Mouse (Mus musculus): ENCODE data around the gene Rgs3.
A peak's percentile ranks its signal among the peaks of the same experiment; 100 is the strongest.

Rgs3 gene

DNA sequence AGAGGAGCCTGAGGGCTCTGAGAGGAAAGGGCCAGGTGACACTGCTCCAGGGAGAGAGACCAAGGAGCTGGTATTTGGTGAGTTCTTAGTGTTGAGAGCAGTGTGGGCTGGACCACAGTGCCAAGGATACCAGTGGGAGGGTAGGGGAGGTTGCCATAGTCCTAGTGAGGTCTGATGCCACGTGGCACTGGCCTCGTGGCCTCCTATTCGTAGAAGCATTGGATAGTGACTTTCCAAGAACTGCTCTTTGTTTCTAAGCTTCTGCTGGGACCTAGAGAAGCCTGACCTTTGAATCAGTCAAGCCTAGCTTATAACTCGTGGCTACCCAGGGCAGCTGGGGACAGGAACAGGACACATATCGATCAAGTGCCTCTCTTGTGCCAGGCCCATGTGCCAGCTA lies 164.1 kb downstream of the Rgs3 start:
- DNase-seq (ENCODE audit: low spot score in 2 of 2), result no peak

DNA sequence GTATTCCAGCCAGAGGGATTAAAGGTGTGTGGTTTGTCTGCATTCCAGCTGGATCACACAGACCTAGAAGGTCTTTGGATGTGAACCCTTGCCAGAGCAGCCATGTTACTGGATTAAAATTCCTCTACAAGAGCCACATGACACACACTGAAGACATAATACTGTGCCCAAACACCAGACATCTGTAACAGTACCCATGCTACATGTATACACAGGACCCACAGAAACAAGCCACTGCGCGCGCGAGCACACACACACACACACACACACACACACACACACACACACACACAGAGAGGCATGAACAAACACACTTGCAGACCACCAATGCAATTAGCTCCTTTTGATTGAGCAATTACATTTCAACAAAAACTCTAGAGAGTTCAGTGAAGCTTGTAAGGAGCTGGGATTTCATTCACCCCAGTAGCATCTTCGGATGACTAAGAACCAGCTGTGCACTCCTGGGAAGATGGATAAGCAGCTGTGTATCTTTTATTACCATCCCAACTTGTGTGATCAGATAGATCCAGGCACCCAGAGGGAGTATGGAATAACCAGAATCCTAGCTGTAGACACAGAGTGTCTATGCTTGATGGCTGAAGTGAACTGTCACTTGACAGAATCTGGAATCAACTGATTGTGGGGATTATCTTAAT lies 166.8 kb downstream of the Rgs3 start:
- no peak for DNase-seq (ENCODE audit: low spot score in 2 of 2)

DNA sequence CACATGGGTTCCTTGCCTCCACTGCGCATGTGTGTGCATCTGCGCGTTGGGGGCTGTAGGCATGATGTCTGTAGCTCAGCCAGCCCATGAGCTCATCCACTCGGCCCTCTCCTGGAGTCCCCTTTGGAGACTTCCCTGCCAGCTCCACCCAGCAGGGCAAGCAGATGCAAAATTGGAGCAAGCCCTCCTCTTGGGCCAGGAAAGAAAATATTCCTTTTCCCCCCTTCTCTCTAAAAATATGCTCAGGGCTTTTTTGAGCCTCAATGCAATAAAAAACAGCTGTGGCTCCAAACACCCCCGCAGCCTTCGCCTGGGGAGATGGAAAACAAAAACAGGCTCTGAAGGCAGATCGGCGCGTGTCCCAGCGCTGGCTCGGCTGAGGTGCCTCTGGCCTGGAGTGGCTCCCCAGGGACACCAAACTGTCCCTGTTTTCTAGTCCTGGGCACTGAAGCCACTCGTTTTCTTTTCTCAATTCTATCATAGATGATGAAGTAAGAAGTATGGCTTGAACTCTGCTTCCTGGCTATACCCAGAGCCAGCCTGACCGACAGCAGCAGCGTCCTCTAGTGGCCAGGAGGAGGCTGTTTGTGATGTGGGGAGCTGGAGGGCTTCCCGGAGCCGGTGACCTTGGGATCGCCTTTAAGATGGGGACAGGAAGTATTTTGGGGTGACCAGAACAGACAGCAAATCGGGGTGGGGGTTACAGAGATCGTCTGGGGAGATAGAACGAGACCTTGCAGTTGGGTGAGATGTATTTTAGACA lies 168.1 kb downstream of the Rgs3 start:
- DNase-seq (ENCODE audit: low spot score in 2 of 2), result no peak

DNA sequence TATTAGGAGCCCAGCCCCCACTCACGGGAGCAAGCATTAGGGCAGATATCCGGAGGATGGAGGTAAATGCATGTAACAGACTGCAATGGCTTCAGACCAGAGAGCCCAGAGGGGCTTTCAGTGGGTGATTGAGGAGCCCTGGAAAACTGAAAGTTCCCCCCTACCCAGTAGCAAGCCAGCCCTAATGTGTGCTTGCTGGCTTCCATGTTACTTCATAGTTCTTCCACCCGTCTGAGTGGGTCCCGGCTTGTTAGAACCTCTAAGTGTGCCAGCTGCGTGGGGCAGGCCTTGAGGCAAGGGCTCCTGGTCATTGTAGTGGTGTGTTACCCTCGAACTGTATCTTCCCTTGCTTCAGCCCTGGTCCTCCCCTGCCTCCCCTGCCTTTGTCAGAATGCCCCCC lies 168.8 kb downstream of the Rgs3 start:
- no peak for DNase-seq (ENCODE audit: low spot score in 2 of 2)

DNA sequence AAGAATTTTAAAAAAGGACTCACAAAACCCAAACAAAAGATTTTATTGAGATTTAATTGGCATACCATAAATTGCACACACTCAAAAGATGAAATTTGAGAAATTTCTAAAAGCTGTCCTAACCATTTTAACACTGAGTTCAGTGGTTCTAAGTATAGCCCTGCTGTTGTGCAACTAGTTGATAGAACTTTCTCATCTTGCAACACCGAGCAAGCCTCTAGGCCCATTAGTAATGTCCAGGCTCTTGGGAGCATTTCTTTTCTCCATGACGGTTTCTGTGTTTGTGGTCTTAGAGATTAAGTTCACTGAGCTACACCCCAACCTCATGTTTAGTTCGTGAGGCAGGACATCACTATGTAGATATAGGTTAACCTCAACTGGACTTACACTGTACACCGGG lies 169.5 kb downstream of the Rgs3 start:
- DNase-seq (ENCODE audit: low spot score in 2 of 2), result no peak

DNA sequence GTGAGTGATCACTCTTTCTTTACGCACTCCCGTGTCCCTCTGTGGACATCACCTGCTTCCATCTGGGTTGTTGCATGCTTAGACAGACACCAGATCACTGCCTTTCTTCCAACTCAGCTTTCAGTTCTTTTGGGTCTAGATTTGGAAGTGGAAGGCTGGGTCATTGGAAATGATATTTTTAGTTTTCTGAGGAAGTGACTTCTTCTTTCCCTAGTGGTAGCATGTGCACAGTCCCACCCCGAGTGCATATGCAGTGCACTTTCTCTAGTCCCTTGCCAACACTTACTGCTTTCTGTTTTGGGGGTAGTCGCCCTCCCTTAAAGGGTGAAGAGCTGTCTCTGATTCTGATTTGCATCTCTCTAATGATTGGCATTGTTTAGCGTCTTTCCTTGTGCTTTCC lies 170.3 kb downstream of the Rgs3 start:
- DNase-seq (ENCODE audit: low spot score in 2 of 2), result no peak

DNA sequence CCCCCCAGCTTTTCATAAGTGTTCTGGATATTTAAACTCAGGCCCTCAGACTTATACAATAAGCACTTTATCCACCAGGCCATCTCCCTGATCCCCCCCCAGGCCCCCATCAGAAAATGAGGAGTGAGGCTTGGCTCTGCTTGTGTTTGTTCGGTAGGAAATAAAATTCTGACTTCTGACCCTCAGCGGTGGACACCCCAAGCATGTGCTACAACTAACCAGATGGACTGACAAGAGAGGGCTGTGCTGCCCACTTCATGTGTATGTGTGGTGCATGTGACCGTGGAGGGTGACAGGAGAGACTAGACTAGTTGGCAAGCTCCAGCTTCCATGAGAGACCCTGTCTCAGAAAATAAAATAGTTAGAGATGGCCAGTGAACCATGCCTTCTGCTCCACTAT lies 171.2 kb downstream of the Rgs3 start:
- no peak for DNase-seq (ENCODE audit: low spot score in 2 of 2)

DNA sequence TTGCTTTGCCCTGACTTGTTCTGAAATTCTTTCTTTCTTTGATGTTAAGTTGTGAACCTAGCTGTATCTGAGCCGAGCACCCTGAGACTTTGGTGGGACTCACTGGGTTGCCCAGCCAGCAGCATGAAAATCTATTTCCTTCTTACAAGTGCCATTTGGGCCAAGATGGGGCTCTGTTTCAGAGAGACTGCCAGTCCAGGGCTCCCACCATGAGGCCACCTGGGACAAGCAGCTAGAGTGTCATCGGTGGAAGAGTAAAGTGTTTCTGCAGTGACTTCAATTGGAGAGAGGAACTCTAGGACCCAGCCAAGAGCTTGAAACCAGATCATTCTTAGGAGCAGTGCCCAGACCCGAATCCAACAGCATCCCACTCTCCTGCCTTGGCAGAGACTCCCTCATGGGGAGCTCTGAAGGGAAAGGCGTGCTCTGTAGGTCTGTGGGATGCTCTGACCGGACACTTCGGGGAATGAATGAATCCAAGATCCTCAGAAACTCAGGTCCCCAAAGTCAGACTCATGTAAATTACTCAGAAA lies 171.9 kb downstream of the Rgs3 start:
- no peak for DNase-seq (ENCODE audit: low spot score in 2 of 2)

DNA sequence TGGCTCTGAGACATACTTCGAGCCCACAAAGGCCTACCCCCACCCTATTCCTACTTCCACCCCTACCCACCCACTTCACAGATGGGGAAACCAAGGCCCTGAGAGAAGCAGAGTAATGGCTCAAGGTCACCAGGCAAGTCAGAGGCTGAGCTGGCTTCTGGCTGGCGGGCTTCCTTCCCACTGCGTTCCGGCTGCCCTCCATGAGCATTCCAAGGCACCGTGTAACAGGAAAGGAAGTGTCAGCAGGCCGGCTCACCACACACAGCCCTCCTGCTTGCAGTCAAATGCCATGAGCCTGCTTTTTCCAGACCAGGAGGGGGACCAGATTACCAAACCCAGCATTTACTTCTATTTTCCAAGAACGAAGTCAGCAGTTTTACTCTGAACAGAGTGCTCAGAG lies 172.4 kb downstream of the Rgs3 start:
- no peak for DNase-seq (ENCODE audit: low spot score in 2 of 2)

DNA sequence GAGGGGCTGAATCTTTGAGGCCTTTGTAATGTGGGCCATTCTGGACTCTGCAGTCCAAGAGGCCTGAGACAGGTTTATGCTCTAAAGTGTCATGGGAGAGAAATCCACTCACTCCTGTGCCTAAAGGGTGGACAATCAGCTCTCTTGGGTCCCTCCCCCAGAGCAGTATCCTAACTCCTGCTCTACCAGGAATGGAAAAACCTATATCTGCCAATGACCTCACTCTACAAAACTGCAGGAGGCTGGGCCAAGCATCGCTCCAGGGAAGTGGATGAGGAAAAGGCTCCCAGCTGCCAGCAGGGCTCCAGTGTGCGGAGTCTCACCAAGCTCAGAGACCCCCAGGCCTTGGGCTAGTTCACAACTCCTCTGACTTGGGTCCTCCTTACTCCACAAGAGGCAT lies 173.2 kb downstream of the Rgs3 start:
- DNase-seq (ENCODE audit: low spot score in 2 of 2), result no peak

DNA sequence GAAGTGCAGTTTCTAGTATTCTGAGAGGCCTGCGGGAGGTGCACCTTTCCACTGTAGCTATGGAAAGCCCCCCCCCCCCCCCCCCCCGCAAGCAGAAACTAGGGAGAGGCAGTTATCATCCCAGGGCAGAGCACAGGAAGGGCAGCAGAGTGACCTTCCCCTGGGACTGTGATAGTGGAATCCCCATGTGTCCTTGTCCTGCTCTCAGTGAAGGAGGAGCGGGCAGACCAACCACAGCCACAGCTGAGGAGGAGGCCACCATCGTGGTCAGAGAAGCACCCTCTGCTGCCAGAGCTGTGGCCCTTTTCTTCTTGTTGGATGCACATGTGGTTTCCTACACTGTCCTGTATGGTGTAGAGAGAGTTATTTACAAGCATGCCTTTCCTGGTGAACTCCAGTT lies 174.3 kb downstream of the Rgs3 start:
- no peak for DNase-seq (ENCODE audit: low spot score in 2 of 2)

DNA sequence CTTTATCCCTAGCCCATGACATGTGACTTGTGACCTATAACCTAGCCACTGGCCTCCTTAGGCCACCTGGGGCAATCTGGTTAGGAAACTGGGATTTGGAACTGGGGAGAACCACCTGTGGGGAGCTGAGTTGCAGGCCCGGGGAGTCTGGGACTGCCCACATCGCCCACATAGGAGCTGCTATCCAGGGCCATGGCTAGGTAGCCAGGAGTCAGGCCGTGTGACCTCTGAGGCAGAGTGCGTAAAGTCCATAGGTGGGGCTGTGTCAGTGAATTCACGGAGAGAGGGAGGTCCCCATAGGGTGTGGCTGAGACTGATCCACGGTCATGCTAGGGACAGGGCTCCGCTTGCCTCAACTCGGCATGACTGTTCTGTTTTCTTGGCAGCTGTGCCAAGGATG lies 175.6 kb downstream of the Rgs3 start:
- no peak for DNase-seq (ENCODE audit: low spot score in 2 of 2)

DNA sequence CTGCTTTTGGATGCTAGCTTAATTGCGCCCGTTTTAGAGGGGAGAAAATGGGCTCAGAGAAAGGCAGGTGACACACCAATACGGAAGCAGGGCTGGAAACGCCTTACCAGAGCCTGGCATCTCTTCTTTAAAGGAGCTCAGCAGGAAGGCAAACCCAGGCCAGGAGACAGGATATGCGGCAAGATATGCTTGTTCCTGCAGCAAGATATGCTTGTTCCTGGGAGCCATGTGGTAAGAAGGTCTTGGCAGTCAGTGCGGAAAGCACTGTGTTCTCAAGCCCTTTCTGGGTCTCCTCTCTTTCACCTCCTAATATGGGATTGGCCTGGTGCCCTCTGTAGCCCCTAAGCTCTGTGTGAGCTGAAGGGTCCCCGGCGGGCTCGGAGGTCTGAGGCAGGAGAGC lies 176.2 kb downstream of the Rgs3 start:
- DNase-seq (ENCODE audit: low spot score in 2 of 2), result no peak

DNA sequence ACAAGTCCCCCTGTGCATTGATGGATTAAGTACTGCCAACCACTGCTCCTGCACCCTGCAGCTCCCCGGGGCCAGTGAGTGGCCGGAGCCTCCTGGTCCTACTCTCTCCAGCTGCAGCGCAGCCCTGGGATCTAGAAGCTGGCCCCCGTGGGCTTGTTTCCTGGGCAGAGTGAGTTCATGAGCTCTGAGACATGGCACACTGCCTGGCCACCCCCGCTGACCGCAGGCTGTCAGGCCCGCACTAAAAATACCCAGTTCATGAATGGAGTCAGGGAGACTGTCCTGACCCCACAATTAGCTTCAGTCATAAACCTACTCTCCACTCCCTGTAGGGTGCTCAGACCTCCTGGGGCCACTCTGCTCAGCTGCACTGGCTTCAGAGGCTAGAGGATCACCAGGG lies 176.8 kb downstream of the Rgs3 start:
- DNase-seq (ENCODE audit: low spot score in 2 of 2), result no peak

DNA sequence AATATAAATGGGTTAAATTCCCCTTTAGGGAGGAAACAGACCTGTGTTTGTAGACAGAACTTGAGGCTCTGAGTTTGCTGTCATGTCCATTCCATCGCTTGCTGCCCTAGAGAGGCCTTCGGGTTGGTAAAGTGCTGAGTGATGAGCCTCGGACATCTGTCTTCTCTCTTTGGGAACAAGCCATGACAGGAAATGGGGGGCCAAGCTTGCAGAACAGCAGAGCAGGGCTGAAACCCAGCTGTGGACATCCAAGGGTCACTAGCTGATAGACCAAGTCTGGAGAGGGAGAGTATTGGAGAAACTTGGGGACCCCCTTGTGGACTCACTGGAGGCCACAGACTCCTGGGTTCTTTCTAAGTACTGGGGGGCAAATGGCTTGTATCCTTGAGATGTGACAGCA lies 177.3 kb downstream of the Rgs3 start:
- no peak for DNase-seq (ENCODE audit: low spot score in 2 of 2)

DNA sequence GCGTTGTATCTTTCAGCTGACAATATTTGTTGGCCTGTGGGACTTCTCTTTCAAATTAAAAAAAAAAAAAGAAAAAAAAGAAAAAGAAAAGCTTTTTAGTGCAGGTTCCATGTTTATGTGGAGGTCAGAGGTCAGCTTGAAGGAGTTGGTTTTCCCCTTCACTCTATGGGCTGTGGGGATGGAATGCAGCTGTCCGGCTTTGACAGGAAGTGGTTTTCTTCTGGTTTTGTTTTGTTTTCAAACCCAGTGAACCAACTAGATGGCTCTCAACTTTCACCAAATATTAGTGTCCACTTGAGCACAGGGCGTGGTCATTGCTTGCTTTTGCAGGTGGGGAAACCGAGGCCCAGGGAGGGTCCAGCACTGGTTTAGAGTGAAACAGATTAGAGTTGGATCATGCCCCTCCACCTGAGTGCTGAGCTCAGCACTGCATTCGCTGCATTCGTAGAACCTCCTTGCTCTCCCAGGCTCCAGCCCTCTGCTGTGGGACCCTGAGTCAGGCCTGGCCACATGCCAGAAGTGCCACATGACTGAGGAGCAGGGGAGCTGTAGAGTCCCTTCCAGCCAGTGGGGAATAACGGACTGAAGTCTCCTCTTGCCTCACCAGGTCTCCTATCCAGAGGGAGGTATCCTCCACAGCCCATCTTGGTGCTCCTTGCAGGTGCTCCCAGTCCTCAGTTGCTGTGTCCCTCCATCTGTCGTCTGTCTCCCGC lies 178.5 kb downstream of the Rgs3 start:
- peak; percentile 17 to 42 for DNase-seq (ENCODE audit: low spot score in 2 of 2)

DNA sequence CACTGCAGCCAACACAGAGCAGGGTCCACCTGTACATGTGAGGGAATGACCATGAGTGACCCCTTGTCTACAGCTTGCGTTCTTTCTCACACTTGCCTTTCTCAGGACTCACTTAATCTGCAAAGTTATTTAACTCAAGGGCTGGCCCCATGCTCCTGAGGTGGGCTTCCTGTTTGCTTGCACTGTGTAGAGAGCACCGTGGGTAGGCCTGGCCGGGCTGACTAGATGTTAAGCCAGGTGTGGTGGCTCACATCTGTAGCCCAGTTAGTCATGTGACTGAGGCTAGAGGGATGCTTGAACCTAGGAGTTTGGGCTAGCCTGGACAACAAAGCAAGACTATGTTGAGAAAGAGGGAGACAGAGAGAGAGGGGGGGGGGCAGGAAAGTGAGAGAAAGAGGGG lies 179.3 kb downstream of the Rgs3 start:
- no peak for DNase-seq (ENCODE audit: low spot score in 2 of 2)

DNA sequence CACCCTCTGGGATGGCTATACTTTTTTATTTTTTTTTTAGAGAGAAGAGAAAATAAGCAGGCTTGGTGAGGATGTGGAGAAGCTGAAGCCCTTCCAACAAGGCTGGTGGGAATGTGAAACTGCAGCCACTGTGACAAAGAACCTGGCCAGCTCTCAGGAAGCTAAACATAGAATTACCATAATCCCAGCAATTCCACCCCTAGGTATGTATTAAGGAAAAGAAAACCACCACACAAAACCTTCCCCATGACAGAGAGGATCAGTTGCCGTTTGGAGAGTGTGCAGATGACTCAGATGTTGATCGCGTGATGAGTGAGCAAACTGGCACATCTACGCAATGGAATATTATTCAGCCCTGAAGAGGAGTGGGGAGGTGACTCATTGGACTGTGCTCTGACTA lies 179.9 kb downstream of the Rgs3 start:
- no peak for DNase-seq (ENCODE audit: low spot score in 2 of 2)

DNA sequence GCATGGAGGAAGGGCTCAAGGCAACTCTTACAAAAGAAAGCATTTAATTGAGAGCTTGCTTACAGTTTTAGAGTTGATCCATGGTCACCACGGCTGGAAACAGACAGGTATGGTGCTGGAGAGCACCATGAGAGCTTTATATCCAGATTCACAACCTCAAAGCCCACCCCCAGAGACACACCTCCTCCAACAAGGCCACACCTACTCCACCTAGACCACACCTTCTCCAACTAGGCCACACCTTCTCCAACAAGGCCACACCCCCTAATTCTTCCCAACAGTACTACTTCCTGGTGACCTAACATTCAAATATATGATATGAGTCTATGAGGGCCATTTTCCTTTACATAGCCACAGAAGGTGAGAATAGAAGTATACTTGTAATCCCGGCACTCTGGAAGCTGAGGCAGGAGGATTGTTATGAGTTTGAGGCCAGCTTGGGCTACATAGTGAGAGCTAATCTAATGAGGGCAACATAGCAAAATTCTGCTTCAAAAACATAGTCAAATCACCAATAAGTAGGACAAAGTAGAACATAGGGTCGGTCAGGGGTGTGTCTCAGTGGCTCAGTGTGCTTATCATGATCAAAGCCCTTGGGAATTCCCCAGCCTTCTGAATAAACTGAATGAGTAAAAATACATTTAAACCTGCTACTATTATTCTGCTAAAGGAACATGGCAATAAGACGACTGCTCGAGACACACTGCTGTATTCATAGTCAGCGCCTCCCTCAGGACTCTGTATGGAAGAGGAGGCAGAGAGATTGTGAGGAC lies 180.8 kb downstream of the Rgs3 start:
- DNase-seq (ENCODE audit: low spot score in 2 of 2), result no peak

DNA sequence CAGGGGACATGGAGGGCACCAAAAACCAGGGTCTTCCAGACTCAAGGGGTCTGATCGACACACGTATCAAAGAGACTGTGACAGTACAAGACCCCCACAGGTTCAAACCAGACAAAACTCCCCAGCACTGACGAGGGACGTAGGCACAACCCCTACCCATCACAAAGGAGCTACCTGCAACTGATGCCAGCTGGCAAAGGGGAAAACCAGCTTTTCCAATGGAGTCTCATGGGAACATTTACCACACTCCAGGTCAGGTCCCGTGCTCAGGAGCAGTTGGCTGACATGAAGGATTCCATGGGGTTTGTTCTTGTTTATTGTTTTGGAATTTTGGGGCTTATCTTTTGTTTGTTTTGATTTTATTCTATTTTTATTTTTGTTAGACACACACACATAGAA lies 181.4 kb downstream of the Rgs3 start:
- DNase-seq (ENCODE audit: low spot score in 2 of 2), result no peak

DNA sequence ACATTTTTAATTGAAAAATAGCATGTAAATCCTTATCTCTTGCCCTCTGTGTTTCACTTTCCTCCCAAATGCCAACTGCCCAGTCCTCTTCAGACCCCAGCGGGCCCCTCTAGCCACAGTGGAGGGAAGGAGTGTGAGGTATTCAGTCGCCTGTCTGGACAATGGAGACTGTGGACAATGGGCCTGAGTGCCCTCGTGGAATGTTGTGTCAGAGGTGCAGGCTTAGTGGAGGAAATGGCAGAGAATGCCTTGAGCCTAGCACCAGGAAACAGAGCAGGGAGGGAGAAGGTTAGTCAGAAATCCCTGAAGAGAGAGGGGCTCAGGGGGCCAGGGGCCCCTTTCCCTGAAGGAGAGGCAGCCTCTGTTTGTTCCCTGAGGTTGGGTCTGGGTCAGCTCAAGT lies 182.0 kb downstream of the Rgs3 start:
- DNase-seq (ENCODE audit: low spot score in 2 of 2), result no peak

Measured in natural killer cell, adult 2 months (primary cell).